Mouse (Mus musculus) gastrocnemius, adult 2 months (tissue): ENCODE data around the gene Cttn. TPM values are rescaled to one million over a fixed set of nuclear protein-coding genes. Genes with fewer than 3 reads are reported as not detected.
A peak's percentile ranks its signal among the peaks of the same experiment; 100 is the strongest.

ENCODE experiments used
- DNase-seq: peaks from one replicate; pipeline ENCODE4 v3.0.0; 2022
- H3K27ac ChIP-seq: fragments of 200-600 bp; 2 replicates; pipeline ENCODE4 v1.8.1; 2022; ENCODE audit warnings: mild to moderate bottlenecking
- H3K4me3 ChIP-seq: fragments of 200-600 bp; 2 replicates; pipeline ENCODE4 v1.8.1; 2022; ENCODE audit warnings: mild to moderate bottlenecking, moderate library complexity
- CTCF ChIP-seq: fragments of 200-600 bp; IDR thresholded peaks from 2 replicates; pipeline ENCODE4 v1.8.1; 2022; ENCODE audit warnings: antibody characterized with exemption, mild to moderate bottlenecking, moderate library complexity
- intact Hi-C: fragments of 180-260 bp; cut with DNase I; formaldehyde crosslinking; loops from one replicate; pipeline ENCODE4 v1.15.1; 2025
- total RNA-seq, 2 experiments: library from RNA; stranded (reverse); gene quantifications; 2 replicates each; pipeline ENCODE4 v1.2.3; 2021

Cttn gene
- total RNA-seq, 2 experiments from 2014 or later = 16.3 to 20.7 TPM

DNA sequence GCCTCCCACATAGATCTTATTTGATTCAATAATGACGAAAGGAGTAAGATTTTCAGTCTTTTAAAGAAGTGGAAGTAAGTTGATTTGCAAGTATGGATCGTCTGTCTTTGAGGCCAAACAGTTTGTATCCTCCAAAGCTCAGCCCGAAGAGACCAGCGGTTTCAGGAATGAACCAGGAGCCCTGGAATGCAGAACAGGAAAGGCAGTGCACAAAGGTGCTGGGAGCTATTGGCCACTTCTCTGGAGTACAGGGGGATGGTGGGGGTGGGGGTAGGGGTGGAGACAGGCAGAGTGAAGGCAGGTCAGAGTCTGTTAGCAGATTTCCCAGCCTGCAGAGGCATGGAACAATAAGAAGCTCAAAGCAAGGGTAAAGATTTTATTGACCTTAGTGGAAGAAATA is 2.7 kb upstream of the Cttn start:
- no peak for DNase-seq
- Histone ChIP-seq H3K27ac (no peak overlapping the region), H3K4me3 (no peak overlapping the region)
- no peak for TF ChIP-seq CTCF
- intact Hi-C loops = no loop called here

DNA sequence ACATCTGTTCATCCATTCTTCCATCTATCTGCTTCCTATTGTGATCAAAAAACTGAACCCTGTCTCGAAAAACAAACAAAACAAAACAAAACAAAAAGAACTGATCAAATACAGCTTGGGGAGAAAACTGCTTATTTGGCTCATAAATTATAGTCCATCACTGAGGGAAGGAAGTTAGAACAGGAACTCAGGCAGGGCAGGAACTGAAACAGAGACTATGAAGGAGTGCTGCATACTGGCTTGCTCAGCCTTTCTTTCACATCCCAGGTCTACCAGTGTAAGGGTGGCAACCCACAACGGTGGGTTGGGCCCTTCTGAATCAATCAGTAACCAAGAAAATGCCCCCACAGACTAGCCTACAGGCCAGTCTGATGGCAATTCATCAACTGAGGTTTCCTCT is 294 bp upstream of the Cttn start:
- no peak for TF ChIP-seq CTCF
- intact Hi-C loops = loop anchor here (2.0 kb wide), 1 partner anchor 110 kb away; no protein-coding TSS in a partner anchor

DNA sequence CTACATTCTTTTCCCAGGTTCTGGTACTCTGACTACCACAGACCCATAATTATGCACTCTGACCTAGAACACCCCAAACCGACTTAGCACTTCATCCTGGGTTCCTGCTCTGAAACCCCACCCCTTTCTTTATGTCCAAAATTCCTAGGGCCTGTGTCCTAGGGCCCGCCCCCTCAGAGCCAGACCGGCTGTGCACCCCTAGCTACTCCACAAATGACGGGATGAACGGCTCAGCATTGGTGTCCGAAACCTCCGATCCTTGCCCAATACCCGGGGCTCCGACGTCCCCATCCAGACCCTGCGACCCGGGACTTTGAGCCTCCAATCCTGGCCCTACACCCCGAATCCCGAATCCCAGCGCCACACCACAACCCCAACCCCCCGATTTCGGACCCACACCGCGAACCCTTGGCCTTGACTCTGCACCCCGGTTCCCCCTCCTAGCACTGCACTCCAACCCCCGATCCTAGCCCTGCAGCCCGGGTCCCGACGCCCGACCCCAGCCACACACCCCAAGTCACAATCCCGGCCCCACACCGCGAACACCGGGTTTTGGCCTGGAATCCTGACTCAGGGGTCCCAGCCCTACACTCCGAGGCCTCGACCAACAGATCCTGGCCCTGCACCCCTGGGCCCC is 783 bp downstream of the Cttn start:
- intact Hi-C loops = loop anchor here (2.0 kb wide), 1 partner anchor 111 kb away; no protein-coding TSS in a partner anchor

More for the DNA sequence above, 294 bp upstream of the Cttn start:
- peak overlapping the region; percentile 97 for H3K4me3 ChIP-seq
- H3K27ac ChIP-seq = peak overlapping the region; percentile 94
- no peak for DNase-seq

DNA sequence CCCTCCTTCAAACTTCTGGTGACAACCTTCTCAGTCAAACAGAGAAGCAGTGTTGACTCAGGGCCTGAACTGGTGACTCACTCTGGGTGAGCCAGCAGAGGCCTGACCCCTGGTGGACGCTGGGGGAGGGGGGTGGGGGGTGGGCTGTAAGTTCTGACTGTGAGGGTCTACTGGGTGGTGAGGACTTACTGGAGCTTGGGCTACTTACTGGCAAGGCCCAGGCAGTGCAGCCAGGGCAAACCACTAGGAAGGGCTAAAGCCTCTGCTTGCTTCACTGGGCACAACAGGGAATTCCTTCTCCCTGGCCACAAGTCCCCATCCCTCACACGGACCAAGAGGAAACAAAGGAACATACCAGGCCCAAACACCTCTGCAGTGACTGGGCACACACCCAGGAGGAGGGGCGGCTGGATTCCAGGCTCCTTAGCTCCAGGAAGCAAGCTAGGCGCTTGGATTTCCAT is 1.6 kb downstream of the Cttn start:
- intact Hi-C loops = no loop called here
- Histone ChIP-seq H3K4me3 (peak overlapping the region; percentile 97), H3K27ac (peak overlapping the region; percentile 94)
- peak; percentile 23; the same call in 1 of the 2 replicates for TF ChIP-seq CTCF
- peak; percentile 42 for DNase-seq

More for the DNA sequence above, 783 bp downstream of the Cttn start:
- H3K4me3 ChIP-seq = peak overlapping the region; percentile 97
- peak; percentile 35 for DNase-seq
- H3K27ac ChIP-seq = peak overlapping the region; percentile 94
- no peak for TF ChIP-seq CTCF

DNA sequence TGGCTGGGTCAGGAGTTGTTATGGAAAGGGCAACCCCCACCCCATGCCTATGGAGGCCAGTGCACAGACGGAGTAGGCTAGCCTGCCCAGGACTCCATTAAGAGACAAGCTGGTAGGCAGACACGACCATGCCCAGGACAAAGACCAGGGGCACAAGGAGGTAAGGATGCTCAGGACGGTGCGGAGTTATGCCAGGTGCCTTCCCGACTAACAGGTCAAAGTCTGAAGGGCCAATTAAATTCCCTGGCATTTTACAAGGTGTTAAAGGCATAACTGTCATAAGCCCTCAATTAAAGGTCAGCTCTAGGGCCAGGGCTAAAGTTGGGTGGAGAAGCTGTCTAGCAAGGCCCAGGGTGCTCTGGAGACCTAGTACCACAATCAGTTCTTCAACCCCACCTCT is 2.1 kb downstream of the Cttn start:
- DNase-seq = no peak
- Histone ChIP-seq H3K4me3 (no peak overlapping the region), H3K27ac (peak overlapping the region; percentile 94; the same call in 1 of the 2 replicates)
- intact Hi-C loops = no loop called here
- TF ChIP-seq CTCF = no peak

DNA sequence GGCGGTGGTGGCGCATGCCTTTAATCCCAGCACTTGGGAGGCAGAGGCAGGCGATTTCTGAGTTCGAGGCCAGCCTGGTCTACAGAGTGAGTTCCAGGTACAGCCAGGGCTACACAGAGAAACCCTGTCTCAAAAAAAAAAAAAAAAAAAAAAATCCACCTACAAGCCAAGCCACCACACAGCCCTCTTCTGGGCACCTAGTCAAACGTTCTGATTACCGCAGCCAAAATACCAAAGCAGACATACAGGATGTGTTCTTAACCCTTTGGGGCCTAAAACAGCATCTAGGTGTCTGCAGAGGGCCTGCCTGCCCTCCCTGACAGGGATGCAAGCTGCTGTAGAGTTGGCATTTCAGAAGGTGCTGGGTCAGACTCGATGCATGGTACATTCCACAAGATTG is 8.2 kb downstream of the Cttn start:
- no peak for DNase-seq
- H3K27ac ChIP-seq = no peak overlapping the region
- H3K4me3 ChIP-seq = no peak overlapping the region
- no peak for TF ChIP-seq CTCF
- intact Hi-C loops = loop anchor here (5.0 kb wide), 1 partner anchor 115 kb away; no protein-coding TSS in a partner anchor

DNA sequence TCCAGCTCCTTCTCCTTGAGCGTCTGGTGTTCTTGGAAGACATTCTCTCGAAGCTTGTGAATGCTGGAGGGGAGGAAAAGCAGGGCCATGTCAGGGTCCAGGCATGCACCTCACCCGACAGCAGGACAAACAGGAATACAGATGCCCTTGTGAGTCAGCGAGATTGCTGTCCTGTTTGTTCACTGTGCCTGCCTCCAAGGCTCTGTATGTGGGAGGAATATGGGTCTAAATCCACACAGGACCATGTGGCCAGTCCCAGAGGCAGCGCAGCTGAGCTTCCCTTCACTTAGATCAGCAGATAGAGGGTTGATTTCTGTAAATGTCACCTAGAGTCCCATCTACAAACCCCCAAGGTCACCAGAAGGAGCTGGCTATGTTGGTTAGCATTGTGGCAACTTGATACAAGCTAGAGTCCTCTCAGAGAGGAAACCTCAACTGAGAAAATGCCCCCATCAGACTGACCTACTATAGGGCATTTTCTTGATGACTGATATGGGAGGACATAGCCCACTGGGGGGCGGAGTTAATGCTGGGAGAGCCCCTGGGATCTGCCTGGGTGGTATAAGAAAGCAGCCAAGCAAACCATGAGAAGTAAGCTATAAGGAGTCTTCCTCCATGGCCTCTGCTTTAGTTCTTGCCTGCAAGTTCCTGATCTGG is 9.4 kb downstream of the Cttn start:
- intact Hi-C loops = loop anchor here (5.0 kb wide), 1 partner anchor 116 kb away; no protein-coding TSS in a partner anchor
- H3K27ac ChIP-seq = no peak overlapping the region
- DNase-seq = no peak
- no peak for TF ChIP-seq CTCF
- H3K4me3 ChIP-seq = no peak overlapping the region

DNA sequence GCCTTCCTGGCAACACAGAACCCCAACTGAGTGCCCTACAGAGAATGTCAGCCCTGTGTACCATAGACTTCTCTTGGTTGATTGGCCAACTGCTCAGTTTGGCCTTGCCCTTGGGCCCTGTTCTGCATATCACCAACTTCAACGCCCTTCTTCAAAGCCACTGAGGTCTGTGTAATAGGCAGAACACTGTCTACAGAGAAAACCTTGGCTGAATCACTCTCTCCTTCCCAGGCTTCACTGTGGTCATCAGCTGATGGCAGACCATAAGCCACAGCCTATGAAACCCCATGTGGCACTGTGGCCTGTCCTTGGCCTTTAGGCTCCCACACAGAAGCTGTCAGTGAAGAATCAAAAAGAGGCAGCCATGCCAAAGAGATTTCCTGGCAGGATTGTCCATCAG is 11.9 kb downstream of the Cttn start:
- no peak overlapping the region for H3K27ac ChIP-seq
- no peak for DNase-seq
- no peak overlapping the region for H3K4me3 ChIP-seq
- intact Hi-C loops = no loop called here
- no peak for TF ChIP-seq CTCF

DNA sequence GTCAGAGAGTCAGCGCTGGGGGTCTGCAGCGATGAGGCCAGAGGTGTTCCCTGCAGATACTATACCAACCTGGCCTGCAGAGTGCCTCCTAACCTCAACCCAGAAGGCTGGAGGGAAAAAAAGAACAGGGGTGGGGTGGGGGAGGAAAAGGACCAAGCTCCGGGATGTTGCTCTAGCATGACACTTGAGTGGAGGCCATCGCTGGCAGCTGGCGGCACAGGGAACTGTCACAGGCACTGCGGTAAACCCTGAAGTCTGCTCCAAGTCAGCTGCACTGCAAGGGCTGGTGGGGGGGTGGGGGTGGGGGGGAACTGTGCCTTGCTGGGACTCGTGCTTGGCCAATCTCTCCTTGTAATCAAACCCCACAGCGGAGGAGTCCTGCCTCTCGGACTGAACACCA is 20.1 kb downstream of the Cttn start:
- H3K27ac ChIP-seq = no peak overlapping the region
- TF ChIP-seq CTCF = no peak
- peak; percentile 71 for DNase-seq
- intact Hi-C loops = no loop called here
- H3K4me3 ChIP-seq = no peak overlapping the region

DNA sequence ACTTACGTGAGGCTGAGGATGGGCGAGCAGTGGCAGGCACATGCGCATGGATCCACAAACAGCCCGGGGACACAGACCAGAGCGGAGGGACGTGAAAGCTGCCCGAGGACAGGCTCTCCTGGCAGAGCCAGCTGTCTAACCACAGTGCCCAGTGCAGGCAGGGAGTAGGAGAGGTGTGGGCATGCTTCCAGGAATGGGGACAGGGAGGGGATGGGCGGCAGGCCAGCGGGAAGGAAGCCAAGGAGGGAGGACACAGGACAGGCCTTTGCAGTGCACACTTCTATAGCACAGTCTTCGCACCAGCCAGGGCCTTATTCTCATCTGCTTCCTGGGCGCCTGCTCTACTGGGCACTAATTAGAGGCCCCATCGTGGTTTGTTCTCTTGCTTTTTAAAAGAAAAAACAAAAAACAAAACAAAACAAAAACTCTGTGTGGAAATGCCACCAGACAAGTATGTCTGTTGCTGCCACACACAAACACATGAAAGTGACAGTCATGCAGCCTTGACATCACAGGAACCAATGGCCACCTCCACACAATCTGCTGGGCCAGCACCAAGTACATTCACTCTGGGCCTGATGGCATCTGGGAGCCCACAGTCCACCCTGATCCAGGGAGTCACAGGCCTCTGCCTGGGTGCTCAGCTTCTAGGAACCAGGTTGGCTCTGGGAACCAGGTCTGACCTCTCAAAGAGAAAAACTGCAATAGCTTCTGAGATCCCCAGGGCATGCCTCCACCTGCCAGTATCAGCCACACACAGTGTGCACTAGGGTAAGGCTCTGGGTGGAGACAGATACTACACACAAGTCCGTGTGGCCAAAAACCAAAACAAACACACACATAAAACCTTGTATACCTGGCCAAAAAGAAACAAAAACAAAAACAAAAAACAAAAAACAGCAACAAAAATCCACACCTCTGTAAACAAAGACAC is 20.9 kb downstream of the Cttn start:
- peak; percentile 84 for DNase-seq
- Histone ChIP-seq H3K27ac (no peak overlapping the region), H3K4me3 (no peak overlapping the region)
- TF ChIP-seq CTCF = no peak
- intact Hi-C loops = no loop called here

DNA sequence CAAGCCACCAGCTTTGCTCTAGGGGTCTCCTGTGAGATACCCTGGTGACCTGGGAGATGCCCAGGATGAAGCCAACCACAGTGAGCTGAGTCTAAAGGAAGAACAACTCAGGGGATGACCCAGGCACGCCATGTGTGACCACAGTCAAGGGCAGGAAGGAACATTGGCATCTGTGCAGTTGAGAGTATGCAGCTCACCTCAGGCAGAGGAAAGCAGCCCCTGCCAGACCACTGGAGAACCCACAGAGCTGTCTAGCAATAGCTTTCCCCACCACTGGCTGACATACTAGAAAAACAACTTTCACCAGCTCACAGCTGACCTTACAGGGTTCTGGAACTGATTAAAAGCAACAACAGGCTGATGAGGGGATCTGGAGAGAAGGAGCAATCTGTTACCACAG is 22.6 kb downstream of the Cttn start:
- Histone ChIP-seq H3K4me3 (no peak overlapping the region), H3K27ac (no peak overlapping the region)
- no peak for TF ChIP-seq CTCF
- no peak for DNase-seq
- intact Hi-C loops = no loop called here

DNA sequence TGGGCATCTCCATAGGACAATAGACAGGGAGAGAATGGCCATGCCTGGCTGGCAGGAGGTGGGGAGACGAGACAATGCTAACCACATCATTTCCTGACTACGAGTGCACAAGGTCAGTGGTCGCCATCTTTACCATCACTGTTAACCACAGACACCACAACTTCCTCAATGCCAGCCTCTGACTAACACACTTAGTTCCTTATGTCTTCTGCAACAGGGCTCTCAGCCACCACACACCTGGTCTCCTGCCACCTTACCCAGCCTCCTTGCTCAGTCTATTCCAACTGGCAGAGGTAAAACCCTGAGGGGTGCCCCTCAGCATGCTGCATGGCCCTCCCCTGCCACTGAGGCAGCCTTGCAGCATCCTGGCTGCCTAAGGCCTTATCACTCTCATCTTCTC is 23.7 kb downstream of the Cttn start:
- intact Hi-C loops = no loop called here
- no peak overlapping the region for H3K27ac ChIP-seq
- H3K4me3 ChIP-seq = no peak overlapping the region
- TF ChIP-seq CTCF = no peak
- DNase-seq = no peak
